Mouse (Mus musculus) layer of hippocampus, adult 9-11 months (tissue): ENCODE results near the gene Rpia.

ENCODE experiments used
- DNase-seq: peaks from one replicate; pipeline ENCODE4 v3.0.0; 2022

Gene Rpia

DNA sequence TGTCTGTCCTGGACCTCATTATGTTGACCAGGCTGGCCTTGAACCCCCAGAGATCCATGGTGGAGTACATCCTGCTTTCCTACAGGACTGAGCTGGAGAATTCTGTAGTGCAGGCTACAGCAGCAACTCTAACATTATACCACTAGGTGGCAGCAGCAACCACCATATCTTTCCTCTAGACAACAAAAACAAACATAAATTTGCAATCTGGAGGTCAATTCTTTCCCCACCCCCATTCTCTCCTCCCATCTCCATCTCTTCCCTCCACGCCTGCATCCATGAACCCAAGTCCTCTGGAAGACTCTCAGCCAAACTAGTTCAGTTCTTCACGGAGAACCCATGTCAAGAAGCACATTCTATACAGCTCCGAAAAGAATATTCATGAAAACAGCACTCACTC is 12.6 kb upstream of the Rpia start:
- no peak for DNase-seq

DNA sequence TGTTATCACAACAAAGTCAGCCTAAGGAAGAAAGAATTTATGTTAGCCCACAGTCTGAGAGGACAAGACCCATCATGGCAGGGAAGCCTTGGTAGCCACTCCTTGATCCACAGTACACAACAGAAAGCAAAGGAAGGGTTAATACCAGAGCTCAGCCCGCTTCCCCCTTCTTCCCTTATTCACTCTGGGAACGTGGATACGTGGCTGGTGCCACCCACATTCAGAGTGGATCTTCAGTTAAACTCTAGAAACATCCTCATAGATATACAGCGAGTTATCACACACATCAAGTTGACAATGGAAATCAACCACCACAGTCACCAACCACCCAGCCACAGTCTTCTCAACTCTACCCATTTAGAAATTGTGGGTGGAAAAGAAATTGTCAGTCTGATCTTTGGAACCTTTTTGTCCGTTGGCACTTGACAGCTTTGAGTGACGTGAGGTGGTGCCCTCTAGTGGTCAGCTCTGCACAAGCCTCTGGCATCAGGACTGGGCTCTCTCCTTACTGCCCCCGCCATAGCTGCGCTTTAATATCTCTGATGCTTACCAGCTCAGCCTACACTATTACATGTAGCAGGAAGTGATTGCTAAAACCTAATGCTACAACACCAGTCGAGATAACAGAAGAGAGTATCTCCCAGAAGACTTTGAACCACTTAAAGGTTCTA is 5.7 kb upstream of the Rpia start:
- DNase-seq: peak; percentile 32

DNA sequence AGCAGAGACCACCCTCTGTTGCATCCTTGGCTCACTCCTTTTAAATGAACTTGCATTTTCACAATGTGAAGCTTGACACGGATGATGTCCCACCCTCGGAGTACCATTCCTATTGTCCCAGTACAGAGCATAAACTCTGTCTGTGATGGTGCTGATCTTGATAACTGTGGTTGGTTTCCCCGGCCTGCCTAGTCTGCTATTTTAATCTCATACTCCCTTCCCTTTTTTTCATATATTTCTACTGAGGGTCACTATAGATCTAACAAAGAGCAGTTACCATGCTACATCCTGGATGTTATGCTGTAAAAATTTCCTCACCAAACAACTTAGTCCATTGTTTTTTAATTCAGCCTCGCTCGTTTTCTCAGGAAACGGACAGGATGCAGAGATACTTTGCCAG is 4.9 kb upstream of the Rpia start:
- DNase-seq: no peak

DNA sequence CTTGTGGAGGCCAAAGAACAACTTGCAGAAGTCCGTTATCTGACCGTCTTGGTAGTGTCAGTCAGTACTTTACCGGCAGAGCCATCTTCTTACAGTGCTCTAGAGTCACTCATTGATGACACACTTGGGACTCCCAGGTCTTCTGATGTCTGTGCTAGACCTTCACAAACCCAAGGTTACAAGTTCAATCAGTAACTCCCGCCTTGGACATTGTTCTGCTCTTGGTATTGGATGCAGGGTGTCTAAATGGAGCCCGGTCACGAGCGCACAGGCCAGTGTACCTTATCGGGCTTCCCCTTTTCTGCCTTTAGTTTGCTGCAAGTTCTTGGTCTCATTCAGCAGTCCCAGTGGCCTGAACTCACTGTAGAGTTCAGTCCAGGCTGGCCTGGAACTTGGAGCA is 612 bp upstream of the Rpia start:
- DNase-seq: no peak

DNA sequence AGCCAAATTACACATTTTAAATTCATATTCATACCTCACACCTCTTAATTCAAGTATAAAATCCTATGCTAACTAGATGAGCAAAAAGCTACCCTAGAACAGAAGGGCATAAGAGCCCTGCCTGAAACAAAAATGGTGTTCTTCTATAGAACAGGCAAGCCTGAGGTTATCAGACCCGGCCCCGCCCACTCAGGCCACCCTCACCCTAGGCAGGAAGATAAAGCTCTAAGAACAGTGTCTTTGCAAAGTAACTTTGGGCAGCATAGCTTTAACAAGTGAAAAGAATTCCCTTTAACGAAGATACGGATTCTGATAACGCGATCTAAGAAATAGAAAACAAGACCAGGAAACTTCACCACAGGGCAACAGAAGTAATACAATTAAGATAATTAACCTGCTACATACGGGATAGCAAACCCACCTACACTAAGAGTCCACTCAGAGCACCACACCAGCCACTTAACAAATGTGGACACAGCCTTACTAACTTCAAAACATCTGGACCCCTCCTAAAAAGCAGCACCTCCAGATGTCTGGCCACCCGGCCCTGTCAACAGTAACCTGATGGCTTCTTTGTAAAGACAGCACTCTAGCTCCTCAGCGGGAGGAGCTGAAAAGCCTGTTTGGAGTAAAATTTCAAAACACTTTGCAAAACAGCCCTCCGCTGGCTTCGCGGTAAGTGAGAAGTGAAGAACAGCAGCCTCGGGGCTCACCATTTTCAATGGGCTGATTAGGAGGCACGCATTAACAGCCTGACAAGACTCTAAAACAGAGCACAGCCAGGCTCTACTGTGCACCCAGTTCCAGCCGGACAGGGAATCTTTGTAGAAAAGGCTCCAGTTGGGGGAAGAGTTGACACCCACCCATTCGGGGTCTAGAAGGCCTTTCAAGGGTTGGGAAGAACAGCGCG is 925 bp downstream of the Rpia start:
- peak; percentile 14 for DNase-seq

DNA sequence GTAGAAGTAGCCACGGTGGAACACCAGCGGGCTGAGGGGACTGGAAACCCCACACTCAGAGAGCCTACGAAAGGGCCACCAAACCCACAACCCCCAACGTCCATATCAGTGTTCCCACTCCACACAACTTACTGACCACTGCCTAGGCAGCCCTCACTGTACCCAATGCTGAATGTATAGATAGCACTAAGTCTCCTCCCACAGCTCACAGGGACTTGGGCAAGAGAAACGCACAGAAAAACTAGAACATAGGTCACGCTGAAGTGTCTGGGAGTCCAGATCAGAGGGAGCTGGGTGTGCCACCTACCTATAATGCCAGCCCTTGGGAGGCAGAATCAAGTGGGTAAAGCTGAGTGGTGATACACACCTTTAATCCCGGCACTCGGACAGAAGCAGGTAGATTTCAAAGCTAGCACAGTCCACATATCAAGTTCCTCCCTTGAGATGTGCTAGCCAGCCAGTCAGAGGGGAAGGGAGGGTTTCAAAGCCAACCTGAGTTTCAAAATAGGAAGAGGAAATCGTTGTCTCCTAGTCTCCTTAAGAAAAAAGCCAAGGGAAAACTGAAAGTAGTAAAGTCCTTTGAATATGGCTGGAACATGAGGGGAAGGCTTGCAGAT is 1.9 kb downstream of the Rpia start:
- DNase-seq: no peak

DNA sequence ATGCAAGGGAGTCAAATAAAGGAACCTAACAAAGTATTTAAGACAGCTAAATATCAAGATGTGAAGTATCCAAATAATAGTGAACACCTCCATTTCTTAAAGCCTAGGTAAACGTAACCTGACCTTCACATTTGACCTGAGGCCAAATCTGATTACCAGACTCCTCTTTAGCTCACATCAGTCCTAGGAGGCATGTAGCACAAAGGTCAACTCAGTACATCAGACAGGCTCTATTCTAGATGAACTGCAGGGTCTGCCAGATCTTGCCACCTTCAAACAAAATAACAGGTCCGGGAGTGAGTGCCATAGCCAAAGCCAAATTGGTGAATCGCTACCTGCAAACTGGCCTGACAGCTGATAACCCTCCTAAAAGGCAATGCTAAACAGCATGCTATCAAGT is 2.9 kb downstream of the Rpia start:
- no peak for DNase-seq

DNA sequence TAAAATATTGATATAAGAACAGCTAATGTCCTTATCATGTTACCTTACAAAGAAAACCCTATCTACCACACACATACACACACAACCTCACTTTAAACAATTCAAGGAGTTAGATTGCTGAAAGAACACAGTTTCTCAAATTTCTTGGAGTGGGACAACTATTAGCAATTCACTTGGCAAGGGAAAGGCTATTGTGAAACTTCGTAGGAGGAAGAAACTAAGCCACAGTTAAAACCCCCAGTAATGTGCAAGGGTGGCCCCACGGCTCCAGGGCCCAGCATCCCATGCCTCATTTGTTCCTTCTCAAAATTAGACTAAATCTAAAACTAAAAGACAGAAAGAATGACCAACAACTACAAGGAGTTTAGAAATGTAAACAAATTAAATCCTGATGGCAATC is 4.5 kb downstream of the Rpia start:
- no peak for DNase-seq

DNA sequence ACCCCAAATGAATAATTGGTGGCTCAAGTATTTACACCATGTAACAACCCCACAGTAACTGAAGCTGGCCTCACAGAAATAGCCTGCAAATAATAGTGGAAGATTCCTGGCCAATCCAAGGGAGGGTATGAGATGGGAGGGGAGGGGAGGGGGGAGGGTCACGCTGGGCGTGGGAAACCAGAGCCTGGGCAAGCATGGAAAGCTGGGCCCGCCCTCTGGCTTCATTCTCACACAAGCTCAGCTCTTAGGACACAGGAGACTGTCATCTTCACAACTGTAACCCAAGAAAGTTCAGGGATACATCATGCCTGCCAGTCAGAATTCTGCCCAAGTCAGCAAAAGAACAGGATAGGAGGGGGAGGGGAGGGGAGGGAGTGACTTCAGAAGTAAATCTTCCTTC is 6.2 kb downstream of the Rpia start:
- DNase-seq: no peak

DNA sequence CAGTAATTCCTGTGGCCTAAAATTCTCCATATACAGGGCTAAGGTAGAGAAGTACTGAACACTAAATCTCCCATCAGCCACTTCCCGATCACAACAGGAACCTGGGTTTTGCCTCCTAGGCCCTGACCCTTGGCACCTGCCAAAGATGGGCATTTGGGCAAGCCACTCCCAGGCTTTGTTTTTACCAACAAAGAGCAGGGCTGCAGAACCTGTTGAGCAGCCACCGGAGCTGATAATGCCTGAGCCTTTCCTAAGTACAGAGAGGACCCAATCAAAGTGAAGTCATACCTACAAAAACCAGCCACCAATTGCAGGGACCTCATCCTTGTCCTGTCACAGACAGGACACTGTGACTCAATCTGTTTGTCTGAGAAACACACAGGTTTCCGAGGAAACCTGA is 7.2 kb downstream of the Rpia start:
- no peak for DNase-seq

DNA sequence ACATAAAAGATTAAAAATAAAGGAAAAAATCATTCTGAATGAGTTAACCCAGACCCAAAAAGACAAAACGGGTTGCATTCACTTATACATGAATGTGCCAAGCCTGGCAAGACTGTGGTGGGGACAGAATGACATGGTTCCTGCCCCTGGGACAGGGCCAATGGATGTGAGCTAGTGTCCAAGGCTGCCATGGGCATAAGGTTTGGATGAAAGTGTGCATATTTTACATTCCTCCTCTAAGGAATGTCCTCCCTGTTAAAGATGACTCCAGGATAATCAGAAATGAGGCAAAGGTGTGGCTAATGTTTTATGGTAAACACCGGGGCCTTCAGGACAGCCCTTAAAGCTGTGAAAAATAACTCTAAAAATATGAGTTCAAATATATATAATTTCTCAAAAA is 10.7 kb downstream of the Rpia start:
- DNase-seq: no peak

DNA sequence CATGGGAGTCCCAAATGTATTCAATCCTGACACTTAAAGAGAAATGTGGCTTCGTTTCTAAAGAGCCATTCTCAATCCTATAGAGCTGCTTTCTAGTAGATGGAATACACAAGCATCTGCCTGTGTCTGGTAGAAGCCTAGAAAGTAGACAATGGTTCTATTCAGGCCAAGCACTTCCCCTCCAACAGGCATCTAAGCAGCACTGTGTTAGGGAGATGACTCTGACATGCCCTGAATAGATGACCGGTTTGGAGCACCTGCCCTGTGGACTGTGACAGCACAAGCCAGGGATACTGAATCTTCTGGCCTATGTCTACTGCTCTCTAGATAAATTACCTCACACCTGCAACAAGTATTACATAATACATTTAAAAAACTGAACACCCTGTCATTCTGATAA is 17.7 kb downstream of the Rpia start:
- no peak for DNase-seq

DNA sequence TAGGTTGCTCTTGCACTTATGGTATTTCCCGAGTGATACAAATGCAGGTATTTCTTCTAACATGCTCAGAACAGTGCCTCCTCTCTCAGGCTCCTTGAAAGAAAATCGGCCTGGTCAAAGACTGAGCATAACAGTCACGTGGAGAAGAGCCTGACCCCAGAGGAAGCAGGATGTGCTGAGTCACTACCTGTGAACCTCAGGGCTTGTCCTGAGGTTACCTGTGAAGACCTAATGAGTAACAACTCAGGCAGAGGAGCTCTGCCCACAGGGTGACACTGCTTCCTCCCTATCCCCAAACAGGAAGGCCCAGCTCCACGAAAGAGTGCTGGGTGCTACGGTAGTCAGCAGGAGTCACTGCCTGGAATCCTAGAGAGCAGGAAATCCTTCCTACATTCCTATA is 18.3 kb downstream of the Rpia start:
- no peak for DNase-seq

DNA sequence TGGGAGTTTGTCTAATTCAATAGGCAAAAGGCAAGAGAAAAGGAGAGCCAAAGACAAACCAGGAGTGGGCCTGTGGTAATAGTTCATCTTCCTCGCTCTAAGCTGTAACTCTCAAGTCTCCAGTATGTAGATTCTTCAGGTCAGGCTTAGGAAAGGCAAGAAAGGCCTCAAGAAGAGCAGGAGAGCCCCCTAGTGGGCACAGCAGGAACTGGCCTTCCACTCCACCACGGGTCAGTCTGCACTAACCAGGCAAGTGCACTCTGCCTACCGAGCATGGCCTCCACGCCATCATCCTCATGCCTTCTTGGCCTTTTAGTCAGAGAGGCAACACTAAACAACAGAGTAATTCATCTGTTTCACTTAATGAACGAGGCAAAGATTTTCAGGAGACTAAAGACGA is 23.3 kb downstream of the Rpia start:
- peak; percentile 66 for DNase-seq

DNA sequence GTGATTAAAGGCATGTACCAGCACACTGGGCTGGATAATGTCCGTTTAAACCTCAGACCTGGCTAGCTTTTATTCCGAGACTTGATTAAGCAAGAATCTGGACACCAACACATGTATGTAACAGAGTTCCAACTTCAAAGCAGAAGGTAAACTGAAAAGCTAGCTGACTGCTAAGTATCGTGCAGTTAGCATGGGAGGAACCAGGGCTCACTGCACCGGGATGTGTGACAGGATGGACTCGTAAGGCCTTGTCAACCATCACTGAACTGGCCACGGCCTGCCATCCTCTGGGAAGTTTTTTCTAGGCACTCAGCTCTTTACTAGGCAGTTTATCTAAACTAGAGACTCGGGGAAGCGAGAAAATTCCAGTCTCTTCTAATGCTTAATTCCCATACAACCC is 27.0 kb downstream of the Rpia start:
- DNase-seq: no peak

DNA sequence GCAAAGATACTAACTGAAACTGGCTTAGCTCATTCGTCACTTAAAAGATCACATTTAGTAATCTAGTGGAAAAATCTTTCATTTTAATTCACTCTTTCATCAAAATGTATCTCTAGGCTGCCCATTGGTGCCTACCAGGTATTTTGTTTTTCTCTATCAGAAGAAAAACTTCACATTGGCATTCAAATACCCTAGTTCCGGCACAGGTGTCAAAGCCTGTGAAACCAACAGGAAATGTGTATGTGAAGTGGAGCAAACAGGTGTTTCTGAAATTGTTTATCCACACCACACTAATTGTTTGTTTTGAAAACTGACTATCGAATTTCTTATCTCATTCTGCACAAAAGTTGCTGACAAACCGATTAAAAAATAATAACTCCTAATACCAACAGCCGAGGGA is 27.5 kb downstream of the Rpia start:
- DNase-seq: no peak

DNA sequence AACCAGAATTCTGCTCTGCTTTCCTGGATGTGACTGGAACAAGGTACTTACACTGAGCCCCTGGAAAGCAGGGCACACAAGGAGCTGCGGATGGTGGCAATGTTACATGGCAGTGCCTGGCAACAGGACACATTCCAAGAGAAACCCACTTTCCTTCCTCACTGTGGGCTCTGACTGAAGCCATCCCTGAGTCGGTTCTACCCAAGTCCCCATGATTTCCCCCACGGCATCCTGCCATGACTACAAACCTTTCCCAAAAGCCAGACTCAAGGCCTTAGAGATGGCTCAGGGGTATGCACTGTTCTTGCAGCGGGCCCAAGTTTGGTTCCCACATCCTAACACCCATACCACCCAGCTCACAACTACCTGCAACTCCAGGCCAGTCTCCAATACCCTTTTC is 28.2 kb downstream of the Rpia start:
- no peak for DNase-seq

DNA sequence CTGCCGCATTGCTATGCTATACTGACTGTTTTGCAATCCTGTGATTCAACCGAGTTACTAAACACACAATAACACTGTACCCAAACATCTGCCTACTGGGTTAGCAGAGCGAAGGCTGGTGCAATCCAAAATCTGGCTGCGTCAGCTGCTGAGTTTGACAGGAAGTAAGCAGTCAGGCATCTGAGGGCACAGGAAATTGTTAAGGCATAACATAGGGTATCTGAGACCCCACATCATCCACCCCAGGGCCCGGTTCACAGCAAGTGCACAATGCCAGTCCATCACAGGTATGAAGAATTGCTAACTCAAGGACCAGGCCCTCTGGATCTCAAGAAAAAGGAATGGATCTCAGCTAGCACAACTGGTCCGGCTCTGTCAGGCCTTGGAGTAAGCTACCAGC is 29.4 kb downstream of the Rpia start:
- DNase-seq: no peak

DNA sequence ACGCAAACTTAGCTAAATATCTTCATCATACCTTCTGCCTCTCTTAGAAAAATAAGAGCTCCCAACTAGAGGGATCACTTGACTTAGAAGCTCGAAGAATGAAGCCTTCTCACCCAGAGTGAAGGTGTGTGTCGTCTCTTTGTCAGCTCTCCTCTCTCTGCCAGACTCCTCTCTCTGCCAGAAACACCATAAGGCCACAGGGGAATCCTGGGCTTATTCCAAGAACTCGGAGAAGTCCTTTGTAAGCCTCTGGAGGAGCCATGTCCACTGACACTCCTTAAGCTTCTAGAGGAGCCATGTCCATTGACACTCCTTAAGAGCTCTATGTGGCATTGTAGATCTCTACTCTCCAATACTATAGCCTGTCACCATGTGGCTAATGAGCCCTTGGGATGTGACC is 31.1 kb downstream of the Rpia start:
- DNase-seq: no peak

DNA sequence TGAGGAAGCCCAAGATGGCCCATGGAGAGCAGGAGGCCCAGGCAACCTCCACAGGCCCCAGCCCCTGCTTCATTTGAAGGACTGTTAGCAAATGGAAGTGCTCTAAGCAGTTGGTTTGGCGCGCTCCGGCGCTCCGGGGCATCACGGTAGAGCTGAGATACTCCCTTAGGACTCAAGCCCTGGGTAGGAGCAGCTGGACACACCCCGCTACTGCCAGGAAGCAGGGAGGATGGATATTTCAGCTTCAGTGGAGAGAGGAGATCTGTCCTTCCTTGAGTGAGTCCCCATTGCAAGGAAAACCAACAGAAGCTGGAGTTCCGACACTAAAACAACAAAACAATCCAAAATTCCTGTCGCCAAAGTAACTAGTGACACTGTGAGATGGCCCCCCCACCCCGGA is 37.2 kb downstream of the Rpia start:
- DNase-seq: no peak

DNA sequence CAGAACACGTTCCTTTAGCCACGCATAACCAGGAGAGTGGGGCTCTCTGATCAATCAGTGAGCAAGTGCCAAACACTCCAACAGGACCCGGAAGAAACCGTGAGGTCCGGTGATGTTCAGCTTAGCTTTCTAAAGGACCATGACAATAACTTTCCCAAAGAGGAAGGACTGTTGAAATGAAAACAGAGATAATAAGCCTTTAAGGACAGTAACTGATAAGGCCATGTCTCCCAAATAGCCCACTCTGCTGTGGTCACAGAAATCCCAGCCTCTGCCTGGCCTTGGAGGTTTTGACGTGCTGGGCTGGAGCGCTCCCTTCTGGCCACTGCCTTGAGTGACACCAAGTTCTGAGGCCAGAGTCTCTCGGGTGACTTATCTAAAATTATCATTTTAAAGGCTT is 39.7 kb downstream of the Rpia start:
- DNase-seq: no peak

DNA sequence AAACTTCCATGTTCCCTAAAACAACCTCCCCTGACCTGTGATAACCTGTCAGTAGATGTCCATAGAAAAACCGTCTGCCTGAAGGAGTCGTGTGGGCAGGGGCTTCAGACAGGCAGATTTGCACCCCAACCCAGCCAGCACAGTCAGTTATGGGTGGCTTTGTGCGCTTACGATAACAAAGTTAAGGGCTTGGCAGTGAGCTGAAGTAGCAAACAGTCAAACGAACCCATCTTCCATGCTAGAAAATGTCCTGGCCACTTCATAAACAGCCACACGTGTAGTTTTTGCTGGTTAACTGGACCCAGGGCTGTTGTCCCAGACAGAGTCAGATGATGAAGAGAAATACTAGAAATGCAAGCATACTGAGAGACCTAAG is 40.1 kb downstream of the Rpia start:
- DNase-seq: no peak

DNA sequence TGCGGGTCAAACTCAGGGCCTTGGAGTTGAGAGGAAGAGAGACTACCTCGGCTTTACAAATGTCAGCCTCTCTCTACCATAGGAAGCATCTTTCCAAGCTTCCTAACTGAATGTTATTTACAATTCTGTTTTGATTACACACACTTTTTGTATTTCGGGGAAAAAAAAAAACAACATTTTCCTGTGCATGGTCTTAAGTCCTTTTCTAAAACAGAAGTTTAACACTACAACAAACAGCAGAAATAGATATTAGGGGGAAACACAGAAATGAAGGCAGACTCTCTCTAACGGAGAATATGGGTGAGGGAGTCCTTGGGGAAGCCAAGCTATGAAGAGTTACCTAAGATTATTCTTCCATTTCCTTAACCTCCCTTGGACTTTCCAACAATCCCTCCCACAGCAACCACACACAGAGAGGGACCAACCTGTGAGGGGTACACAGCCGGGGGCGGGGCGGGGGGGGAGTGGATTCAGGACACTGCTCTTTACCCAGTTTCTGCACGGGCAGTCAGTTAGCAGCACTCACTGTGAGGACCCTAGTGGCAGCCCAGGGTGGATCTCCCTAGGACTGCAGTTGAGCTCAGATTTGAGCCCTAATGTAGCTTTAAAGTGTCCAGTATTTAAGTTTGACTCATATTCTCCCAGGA is 40.7 kb downstream of the Rpia start:
- no peak for DNase-seq

DNA sequence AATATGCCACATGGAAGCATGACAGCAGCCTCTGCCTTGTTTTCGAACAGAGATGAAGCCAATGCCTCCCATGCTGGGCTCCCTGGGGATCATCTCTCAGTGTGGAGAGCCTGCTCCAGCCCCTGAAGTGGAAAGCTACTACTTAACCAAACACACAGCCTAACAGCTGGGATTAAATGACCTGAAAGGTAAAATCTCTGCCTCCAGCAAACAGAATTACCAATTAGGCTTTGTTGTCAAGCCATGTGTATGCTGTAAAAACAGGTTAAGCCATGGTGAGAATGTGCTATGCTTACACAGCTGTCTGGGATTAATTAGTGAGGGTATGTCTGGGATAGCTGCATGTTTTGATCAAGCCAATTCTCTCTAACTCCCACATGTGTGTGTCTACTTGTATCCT is 42.3 kb downstream of the Rpia start:
- DNase-seq: no peak
